Mouse (Mus musculus) CD4-positive helper T cell, adult 2 months (primary cell): ENCODE measurements around the gene Thap3.

Source experiments
- DNase-seq: peaks from one replicate; pipeline ENCODE4 v3.0.0-alpha.2; 2012; ENCODE audit warnings: low read depth, missing footprints, low spot score

The Thap3 gene

DNA sequence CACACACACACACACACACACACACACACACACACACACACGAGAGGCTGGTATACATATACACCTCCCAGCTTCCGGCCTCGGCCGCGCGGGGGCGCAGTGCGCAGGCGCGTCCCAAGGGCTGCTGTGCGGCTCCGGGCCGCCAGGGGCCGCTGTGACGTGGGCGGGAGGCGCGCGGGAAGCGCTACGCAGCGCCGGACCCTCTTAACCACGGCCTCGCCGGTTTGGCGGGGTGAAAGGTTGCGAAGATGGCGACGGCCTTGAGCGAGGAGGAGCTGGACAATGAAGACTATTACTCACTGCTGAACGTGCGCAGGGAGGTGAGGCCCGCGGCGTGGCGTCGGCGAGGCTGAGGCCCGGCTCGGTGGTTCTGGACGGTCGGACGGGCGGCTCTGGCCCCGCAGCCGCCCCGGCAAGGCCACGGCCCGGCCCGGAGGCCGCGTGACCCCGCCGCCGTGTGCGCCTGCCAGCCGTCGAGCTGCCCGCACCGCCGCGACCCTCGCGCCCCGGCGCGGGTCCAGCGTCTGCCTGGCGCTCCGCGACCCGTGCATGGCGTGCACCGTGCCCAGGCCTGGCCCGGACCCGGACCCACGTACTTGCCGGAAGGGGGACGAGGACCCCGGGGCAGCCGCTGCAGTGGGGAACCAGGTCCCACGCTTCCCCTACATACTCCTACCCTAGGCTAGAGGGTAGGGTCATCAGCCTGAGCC, 55.1 kb downstream of the Thap3 start, which contains the start of gene Dnajc11:
TSS of gene Dnajc11 (plus strand) at position 187 of the 710 bp plus-strand sequence.
- DNase-seq, result peak; percentile 97
